ENCODE assay signal across 8 mouse cellular contexts in the genomic region with DNA sequence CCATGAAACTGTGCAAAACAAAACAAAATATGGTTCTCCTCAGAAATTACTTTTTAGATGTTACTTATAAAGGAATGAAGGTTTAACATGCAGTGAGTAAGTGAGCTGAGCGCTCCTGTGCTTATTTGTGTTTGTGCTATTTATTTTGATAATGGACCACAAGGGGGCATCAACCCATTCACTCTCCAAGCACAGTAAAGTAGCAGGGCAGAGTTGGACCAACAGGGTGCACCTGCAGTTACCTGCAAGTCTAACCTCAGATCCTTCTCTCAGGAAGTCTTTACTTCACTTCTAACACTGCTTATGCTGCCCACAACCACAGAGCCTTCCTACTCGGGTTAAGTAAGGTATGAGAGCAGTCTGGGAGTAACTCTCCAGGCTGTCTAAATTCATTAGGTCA. TPM values are rescaled to one million over a fixed set of nuclear protein-coding genes. Genes with fewer than 3 reads are reported as not detected.
A peak's percentile ranks its signal among the peaks of the same experiment; 100 is the strongest.
DNase-seq lines count a peak whose midpoint lies in the region; ATAC-seq and TF ChIP-seq lines count a peak whose summit lies in the region.

No protein-coding gene starts in this region.

- H3K4me1 ChIP-seq in lung, adult 2 months (ENCODE audit: control insufficient read depth, insufficient read depth, low read length): peaks cover 2% of the 10 kb centered on the region; the same call in 1 of the 2 replicates

- intact Hi-C loops in heart, postnatal 14 days (cut with DNase I): no loop called here

- no peak overlapping the region for H3K4me3 ChIP-seq in lung, adult 2 months (replicated peaks; ENCODE audit: extremely low read depth, low read depth, low read length)

- WGBS in lung, adult 2 months: 56% methylated on average over 2 of the region's 2 CpGs

- TF ChIP-seq POLR2A in lung, adult 2 months (IDR thresholded peaks at IDR 0.05; ENCODE audit: borderline replicate concordance, extremely low read depth, low read depth, low read length): no peak

- DNase-seq in embryo, embryonic 11 days: peak; percentile 8
- no peak for DNase-seq in embryo, embryonic 10 days (ENCODE audit: low spot score)
- no peak for DNase-seq in lung, adult 2 months
- no peak for DNase-seq in lung, adult 18-20 months
- DNase-seq in thymus, postnatal 25 days: peak; percentile 51
- no peak for DNase-seq in heart, postnatal 14 days
- DNase-seq in adrenal gland, adult 18-20 months (ENCODE audit: low spot score in 2 of 2): no peak

- TF ChIP-seq CTCF in lung, adult 2 months (IDR thresholded peaks at IDR 0.05; ENCODE audit: insufficient read depth, low read length): peak; percentile 15; the same call in 1 of the 2 replicates

- peak; percentile 58 for ATAC-seq in granulocyte monocyte progenitor cell, adult 5-6 weeks (replicated peaks; ENCODE audit: poor library complexity, severe bottlenecking)

RNA-seq across cellular contexts. Expression of a gene that starts 23.7 kb away (rescaled TPM):
- 8.1 and 12.1 TPM in 2 replicates for polyA plus RNA-seq in lung, adult 2 months (2012; rRNA removed)
- 53.2 and 70.9 TPM in 2 replicates for total RNA-seq in granulocyte monocyte progenitor cell, adult 5-6 weeks (2014; fragmentation: Nextera tagmentation)
- total RNA-seq in granulocyte monocyte progenitor cell, adult 5-6 weeks (2017): 61.3 and 64.5 TPM in 2 replicates
- 10 to 100 TPM; 18.9 to 31.4 TPM for total RNA-seq in heart, postnatal 14 days (2021)
- 10 to 100 TPM; 32.3 to 46.1 TPM for total RNA-seq in adrenal gland, adult 18-20 months (2021)

Comparison
In these comparisons a context has a peak if more than half of its experiments do, and no peak if none do; other contexts are left out.
1. DNase-seq: peak in embryo, embryonic 11 days (single experiment) and thymus, postnatal 25 days (single experiment); none in embryo, embryonic 10 days (single experiment), lung, adult 2 months (single experiment), lung, adult 18-20 months (0 of 2), heart, postnatal 14 days (0 of 2) and adrenal gland, adult 18-20 months (0 of 2).